Mouse (Mus musculus) liver, embryonic 11.5 days (tissue): ENCODE data around the gene Sox11. TPM values are rescaled to one million over a fixed set of nuclear protein-coding genes. Genes with fewer than 3 reads are reported as not detected.
A peak's percentile ranks its signal among the peaks of the same experiment; 100 is the strongest.

Experiments used
- ATAC-seq: fragments of 200-750 bp; cut with Nextera tagmentation; replicated peaks from 2 replicates; pipeline ENCODE4 v1.8.0; 2017; ENCODE audit warnings: moderate number of reproducible peaks, mild to moderate bottlenecking, moderate TSS enrichment, moderate library complexity; ENCODE audit not compliant: low FRiP score
- DNase-seq: peaks from one replicate; pipeline ENCODE4 v3.0.0-alpha.2; 2017; ENCODE audit warnings: low spot score
- H3K27ac ChIP-seq: fragments of 300-500 bp; sonication (generic); 2 replicates; pipeline ENCODE4 v1.5.1; 2014; ENCODE audit warnings: mild to moderate bottlenecking, low read depth, low read length, control low read depth
- H3K27me3 ChIP-seq: fragments of 300-500 bp; sonication (generic); replicated peaks from 2 replicates; pipeline ENCODE4 v1.6.1; 2014; ENCODE audit warnings: low read length, mixed read lengths; ENCODE audit not compliant: control insufficient read depth, insufficient read depth
- H3K36me3 ChIP-seq: fragments of 300-500 bp; sonication (generic); 2 replicates; pipeline ENCODE4 v1.6.1; 2014; ENCODE audit warnings: mild to moderate bottlenecking, low read length, moderate library complexity, mixed read lengths; ENCODE audit not compliant: control insufficient read depth, insufficient read depth
- H3K4me1 ChIP-seq: fragments of 300-500 bp; sonication (generic); replicated peaks from 2 replicates; pipeline ENCODE4 v1.6.1; 2014; ENCODE audit warnings: low read length, mixed read lengths; ENCODE audit not compliant: control insufficient read depth, insufficient read depth
- H3K4me2 ChIP-seq: fragments of 300-500 bp; sonication (generic); 2 replicates; pipeline ENCODE4 v1.6.1; 2014; ENCODE audit warnings: mild to moderate bottlenecking, control low read depth, moderate library complexity
- H3K4me3 ChIP-seq: fragments of 300-500 bp; sonication (generic); 2 replicates; pipeline ENCODE4 v1.5.1; 2014; ENCODE audit warnings: low read depth, low read length, control low read depth
- H3K9ac ChIP-seq: fragments of 300-500 bp; sonication (generic); 2 replicates; pipeline ENCODE4 v1.6.1; 2014; ENCODE audit warnings: low read depth, low read length, control low read depth
- H3K9me3 ChIP-seq: fragments of 300-500 bp; sonication (generic); 2 replicates; pipeline ENCODE4 v1.6.1; 2016; ENCODE audit warnings: low read length, inconsistent platforms, mixed read lengths; ENCODE audit not compliant: control insufficient read depth
- WGBS: fragments of 180-500 bp; shearing (Covaris S2); extraction: QIAGEN DNeasy Blood & Tissue Kit; methylation state at CpG from one replicate; pipeline ENCODE4 v1.1.7; 2014; 5-methylcytosine and 5-hydroxymethylcytosine counted together
- polyA plus RNA-seq: library from polyadenylated mRNA; unstranded; fragments of >200 nt; fragmentation: Nextera tagmentation; extraction: Ambion mirVana; gene quantifications from 2 replicates; pipeline ENCODE4 v1.2.1, GENCODE M21; 2014

Sox11 gene
- polyA plus RNA-seq = 32.2 and 32.4 TPM in 2 replicates

- Histone ChIP-seq H3K9me3 (no peaks in the 10 kb centered on the region), H3K4me1 (no peaks in the 10 kb centered on the region), H3K27me3 (peaks cover 61% of the 10 kb centered on the region), H3K36me3 (no peaks in the 10 kb centered on the region), H3K9ac (peak within 1 kb of the TSS; percentile 66), H3K4me3 (peak within 1 kb of the TSS; percentile 51), H3K27ac (peak within 1 kb of the TSS; percentile 86), H3K4me2 (peak within 1 kb of the TSS; percentile 63)
- 0 out of 2 replicates have a peak, but pooled peaks have one; percentile 27 for ATAC-seq
- WGBS = 1% methylated on average over 83 of the region's 95 CpGs
- DNase-seq = peak; percentile 75
Measured at GRCm38 (mm10) chr12:27341871-27342690, at the start of gene Sox11. Gene Sox11 (minus strand): TSS chr12:27342574.

- no peak overlapping the region for H3K4me3 ChIP-seq
- DNase-seq (no peak), ATAC-seq (no peak)
- H3K36me3 ChIP-seq = no peaks in the 10 kb centered on the region
- 53% methylated on average over 7 of the region's 7 CpGs for WGBS
- H3K27me3 ChIP-seq = no peaks in the 10 kb centered on the region
- no peak overlapping the region for H3K9ac ChIP-seq
- H3K27ac ChIP-seq = no peak overlapping the region
- no peak overlapping the region for H3K4me2 ChIP-seq
- H3K4me1 ChIP-seq = no peaks in the 10 kb centered on the region
- no peaks in the 10 kb centered on the region for H3K9me3 ChIP-seq
Measured at GRCm38 (mm10) chr12:27391652-27392305, 49.4 kb upstream of the Sox11 start.

- H3K36me3 ChIP-seq = no peaks in the 10 kb centered on the region
- H3K27me3 ChIP-seq = no peaks in the 10 kb centered on the region
- no peak for ATAC-seq
- no peak overlapping the region for H3K4me2 ChIP-seq
- H3K4me1 ChIP-seq = no peaks in the 10 kb centered on the region
- H3K4me3 ChIP-seq = no peak overlapping the region
- 34% methylated on average over 3 of the region's 3 CpGs for WGBS
- H3K9me3 ChIP-seq = no peaks in the 10 kb centered on the region
- no peak overlapping the region for H3K9ac ChIP-seq
- H3K27ac ChIP-seq = no peak overlapping the region
- DNase-seq = no peak
Measured at GRCm38 (mm10) chr12:27390439-27390838, 48.1 kb upstream of the Sox11 start.

DNA sequence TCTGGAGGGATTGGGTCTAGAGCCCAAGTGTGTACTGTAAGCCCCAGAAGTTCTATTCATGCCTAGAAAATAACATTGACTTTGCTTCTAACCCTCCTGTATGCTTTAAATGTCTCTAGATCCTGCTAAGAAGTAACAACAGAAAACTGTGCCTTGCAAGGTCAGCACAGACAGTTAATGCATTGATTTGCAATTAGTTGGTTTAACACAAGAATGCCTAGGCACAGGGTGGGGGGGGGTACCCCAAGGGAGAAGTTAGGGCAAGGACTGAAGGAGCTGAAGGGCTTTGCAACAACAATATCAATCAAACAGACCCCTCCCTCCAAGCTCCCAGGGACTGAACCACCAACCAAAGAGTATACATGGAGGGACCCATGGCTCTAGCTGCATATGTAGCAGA, 47.1 kb upstream of the Sox11 start:
- Histone ChIP-seq H3K36me3 (no peaks in the 10 kb centered on the region), H3K27ac (no peak overlapping the region), H3K4me3 (no peak overlapping the region), H3K9me3 (no peaks in the 10 kb centered on the region), H3K4me1 (no peaks in the 10 kb centered on the region), H3K9ac (no peak overlapping the region), H3K27me3 (no peaks in the 10 kb centered on the region), H3K4me2 (no peak overlapping the region)
- no peak for ATAC-seq
- DNase-seq = no peak

DNA sequence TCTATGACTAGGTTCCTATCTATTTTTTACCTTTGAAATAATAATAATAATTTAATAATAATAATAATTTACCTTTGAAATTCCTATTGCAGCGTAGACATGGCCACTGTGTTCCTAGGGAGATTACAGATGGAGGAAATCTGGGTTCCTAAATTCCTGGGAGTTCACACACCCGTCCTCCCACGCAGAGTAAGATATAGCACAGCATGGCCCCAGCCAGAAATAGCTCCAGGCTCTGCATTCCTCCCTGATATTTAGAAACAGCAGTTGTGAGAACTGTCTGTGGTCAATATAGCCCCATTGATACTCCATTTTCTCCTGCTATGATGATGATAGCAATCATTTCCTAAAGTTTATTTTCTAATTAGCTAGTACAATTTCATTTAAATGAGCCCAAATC, 30.1 kb upstream of the Sox11 start:
- no peaks in the 10 kb centered on the region for H3K9me3 ChIP-seq
- no peaks in the 10 kb centered on the region for H3K27me3 ChIP-seq
- no peak overlapping the region for H3K9ac ChIP-seq
- no peak overlapping the region for H3K27ac ChIP-seq
- ATAC-seq (no peak), DNase-seq (no peak)
- 47% methylated on average over 3 of the region's 3 CpGs for WGBS
- H3K36me3 ChIP-seq = no peaks in the 10 kb centered on the region
- no peaks in the 10 kb centered on the region for H3K4me1 ChIP-seq
- no peak overlapping the region for H3K4me2 ChIP-seq
- no peak overlapping the region for H3K4me3 ChIP-seq

DNA sequence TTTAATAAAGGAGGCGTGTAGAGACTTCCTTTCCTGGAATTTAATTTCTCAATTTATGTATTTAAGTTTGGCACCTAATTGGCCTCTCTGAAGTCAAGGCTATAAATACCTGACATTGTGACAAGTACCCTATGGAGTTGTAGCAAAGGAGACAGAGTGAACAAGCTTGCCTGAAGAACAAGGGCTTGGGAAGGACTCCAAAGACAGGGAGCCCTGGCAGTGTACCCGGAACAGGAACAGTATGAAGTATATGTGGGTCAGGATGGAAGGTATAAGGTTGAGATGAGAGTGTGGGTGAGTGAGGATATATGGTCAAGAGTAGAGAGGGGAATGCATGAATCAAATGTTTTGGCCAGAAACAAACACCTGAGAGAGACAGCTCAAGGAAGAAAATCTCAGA, 28.4 kb upstream of the Sox11 start:
- Histone ChIP-seq H3K27ac (no peak overlapping the region), H3K9ac (no peak overlapping the region), H3K27me3 (no peaks in the 10 kb centered on the region), H3K4me3 (no peak overlapping the region), H3K4me2 (no peak overlapping the region), H3K4me1 (no peaks in the 10 kb centered on the region), H3K9me3 (no peaks in the 10 kb centered on the region), H3K36me3 (no peaks in the 10 kb centered on the region)
- DNase-seq (no peak), ATAC-seq (no peak)
- WGBS = 73% methylated on average over 2 of the region's 2 CpGs

- Histone ChIP-seq H3K4me2 (no peak overlapping the region), H3K27ac (no peak overlapping the region), H3K9me3 (no peaks in the 10 kb centered on the region), H3K27me3 (no peaks in the 10 kb centered on the region), H3K4me1 (no peaks in the 10 kb centered on the region), H3K36me3 (no peaks in the 10 kb centered on the region), H3K9ac (no peak overlapping the region), H3K4me3 (no peak overlapping the region)
- WGBS = 68% methylated on average over 2 of the region's 2 CpGs
- ATAC-seq (no peak), DNase-seq (no peak)
Measured at GRCm38 (mm10) chr12:27367476-27367875, 25.1 kb upstream of the Sox11 start.

- H3K36me3 ChIP-seq = no peaks in the 10 kb centered on the region
- H3K27me3 ChIP-seq = no peaks in the 10 kb centered on the region
- DNase-seq (no peak), ATAC-seq (no peak)
- H3K4me1 ChIP-seq = no peaks in the 10 kb centered on the region
- WGBS = 87% methylated on average over 16 of the region's 16 CpGs
- no peak overlapping the region for H3K9ac ChIP-seq
- H3K4me2 ChIP-seq = no peak overlapping the region
- H3K4me3 ChIP-seq = no peak overlapping the region
- H3K9me3 ChIP-seq = no peaks in the 10 kb centered on the region
- H3K27ac ChIP-seq = no peak overlapping the region
Measured at GRCm38 (mm10) chr12:27363840-27364640, 21.7 kb upstream of the Sox11 start.
